Mouse (Mus musculus) spleen, postnatal 36 days (tissue): ENCODE results near the gene Arhgap9.
A peak's percentile ranks its signal among the peaks of the same experiment; 100 is the strongest.

ENCODE experiments used
- DNase-seq, 2 experiments: peaks; one replicate each; pipeline ENCODE4 v3.0.0; 2022; ENCODE audit warnings: low spot score in 2 of 2, mixed read lengths in 1 of 2

The Arhgap9 gene

GRCm38 (mm10) chr10:127321621-127322020 lies at the start of gene Arhgap9:
Gene Arhgap9, plus strand, starts transcription at chr10:127321964.
- peak; percentile 57 to 61 for DNase-seq

- DNase-seq: no peak
These were observed 49.4 kb upstream of the Arhgap9 start for GRCm38 (mm10) chr10:127272371-127272770.

GRCm38 (mm10) chr10:127274261-127275022 lies 47.3 kb upstream of the Arhgap9 start:
- DNase-seq: no peak

- DNase-seq: no peak
These were observed 42.0 kb upstream of the Arhgap9 start for GRCm38 (mm10) chr10:127279730-127280129.

- DNase-seq: no peak
These were observed 40.4 kb upstream of the Arhgap9 start for GRCm38 (mm10) chr10:127281316-127281715.

GRCm38 (mm10) chr10:127282620-127283215 lies 39.0 kb upstream of the Arhgap9 start:
- no peak for DNase-seq

GRCm38 (mm10) chr10:127284105-127284622 lies 37.6 kb upstream of the Arhgap9 start:
- no peak for DNase-seq

- no peak for DNase-seq
These were observed 36.9 kb upstream of the Arhgap9 start for GRCm38 (mm10) chr10:127284724-127285500.

GRCm38 (mm10) chr10:127285644-127286043 lies 36.1 kb upstream of the Arhgap9 start:
- DNase-seq: no peak

GRCm38 (mm10) chr10:127286194-127286593 lies 35.6 kb upstream of the Arhgap9 start:
- DNase-seq: no peak

GRCm38 (mm10) chr10:127286730-127287129 lies 35.0 kb upstream of the Arhgap9 start:
- DNase-seq: no peak

- DNase-seq: no peak
These were observed 34.4 kb upstream of the Arhgap9 start for GRCm38 (mm10) chr10:127287271-127287935.

GRCm38 (mm10) chr10:127287936-127288293 lies 33.8 kb upstream of the Arhgap9 start:
- DNase-seq: no peak

- peak; percentile 45 to 57 for DNase-seq
These were observed 33.4 kb upstream of the Arhgap9 start for GRCm38 (mm10) chr10:127288328-127288799.

- peak; percentile 90 to 91 for DNase-seq
These were observed 32.8 kb upstream of the Arhgap9 start, which contains the start of gene Mbd6 for GRCm38 (mm10) chr10:127288800-127289572. Gene Mbd6, minus strand, starts transcription at chr10:127289018.

- peak; percentile 54 to 59 for DNase-seq
These were observed 32.1 kb upstream of the Arhgap9 start for GRCm38 (mm10) chr10:127289573-127290191.

- peak; percentile 100 for DNase-seq
These were observed 31.3 kb upstream of the Arhgap9 start for GRCm38 (mm10) chr10:127290307-127290929.

GRCm38 (mm10) chr10:127290930-127291880 lies 30.6 kb upstream of the Arhgap9 start:
- DNase-seq: peak; percentile 48 to 66
